28 mouse cellular contexts compared by ENCODE assay signal in the genomic region with DNA sequence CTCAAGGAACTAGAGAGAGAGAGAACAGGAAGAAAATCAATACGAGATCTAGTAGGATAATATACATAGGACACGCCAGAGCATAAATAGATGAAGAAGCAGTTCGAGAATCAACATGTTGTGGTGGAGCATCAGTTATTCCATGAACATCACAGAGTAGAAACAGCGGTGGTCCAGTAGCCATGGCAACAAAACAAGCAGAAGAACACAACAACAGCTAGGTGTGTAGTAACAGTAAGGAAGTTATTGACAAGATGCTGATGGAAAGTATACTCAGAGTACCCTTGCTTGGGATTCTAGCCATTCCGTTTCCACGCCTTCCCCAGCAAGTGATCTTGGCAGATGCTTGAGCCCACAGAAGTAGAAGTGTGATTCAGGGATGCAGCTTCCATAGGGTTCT.
A peak's percentile ranks its signal among the peaks of the same experiment; 100 is the strongest.
DNase-seq lines count a peak whose midpoint lies in the region; ATAC-seq and TF ChIP-seq lines count a peak whose summit lies in the region.
"Had no signal": no experiment of that assay in that cellular context is flagged by ENCODE, and none has a peak within 500 bp of the region (broad histone marks: within the 10 kb centered on the region; RNA-seq: fewer than 3 reads in every experiment).

No protein-coding gene starts in this region.

- no peaks in the 10 kb centered on the region for H3K36me3 ChIP-seq in spleen, adult 2 months (ENCODE audit: control insufficient read depth, insufficient read depth, low read length)
- H3K36me3 ChIP-seq in splenic B cell, adult 2 months (ENCODE audit: control insufficient read depth, insufficient read depth, low read length, poor library complexity, severe bottlenecking) = no peaks in the 10 kb centered on the region
- no peaks in the 10 kb centered on the region for H3K36me3 ChIP-seq in kidney, embryonic 15.5 days
- H3K36me3 ChIP-seq: embryonic facial prominence, embryonic 12.5 days; embryonic facial prominence, embryonic 15.5 days; G1E; hindbrain, embryonic 10.5 days; hindbrain, embryonic 13.5 days had no signal

- TF ChIP-seq POLR2A in spleen, adult 2 months (IDR thresholded peaks at IDR 0.05; ENCODE audit: low read depth, low read length) = no peak

- peak overlapping the region; percentile 47 for H3K27ac ChIP-seq in spleen, adult 2 months (ENCODE audit: insufficient read depth, low read length)
- no peak overlapping the region for H3K27ac ChIP-seq in kidney, embryonic 15.5 days
- H3K27ac ChIP-seq: embryonic facial prominence, embryonic 12.5 days; embryonic facial prominence, embryonic 15.5 days; gastrocnemius, adult 2 months; hindbrain, embryonic 10.5 days; hindbrain, embryonic 13.5 days had no signal

- H3K9ac ChIP-seq in kidney, embryonic 15.5 days = no peak overlapping the region
- H3K9ac ChIP-seq: embryonic facial prominence, embryonic 12.5 days; embryonic facial prominence, embryonic 15.5 days; hindbrain, embryonic 13.5 days had no signal

- no peak for ATAC-seq in kidney, embryonic 15.5 days (replicated peaks; ENCODE audit: low FRiP score)
- ATAC-seq: forebrain, embryonic 14.5 days; hindbrain, embryonic 16.5 days; inflammation-experienced regulatory T-cells, adult 6 months; intestine, postnatal 0 days; Patski had no signal

- 81% methylated on average over 6 of the region's 6 CpGs for WGBS in spleen, adult 2 months
- WGBS in kidney, embryonic 15.5 days = 95% methylated on average over 6 of the region's 6 CpGs

- peaks cover 35% of the 10 kb centered on the region for H3K4me1 ChIP-seq in spleen, adult 2 months (ENCODE audit: control insufficient read depth, insufficient read depth, insufficient read length)
- no peaks in the 10 kb centered on the region for H3K4me1 ChIP-seq in kidney, embryonic 15.5 days
- H3K4me1 ChIP-seq: embryonic facial prominence, embryonic 15.5 days had no signal

- H3K4me3 ChIP-seq in spleen, adult 2 months (ENCODE audit: extremely low read depth, insufficient read depth, insufficient read length) = no peak overlapping the region
- H3K4me3 ChIP-seq in kidney, embryonic 15.5 days (replicated peaks) = no peak overlapping the region
- H3K4me3 ChIP-seq: embryonic facial prominence, embryonic 12.5 days; embryonic facial prominence, embryonic 15.5 days; gastrocnemius, adult 2 months; hindbrain, embryonic 10.5 days; hindbrain, embryonic 13.5 days had no signal

- DNase-seq in spleen, adult 2 months (ENCODE audit: low read depth in 1 of 2, low spot score in 2 of 2) = no peak
- no peak for DNase-seq in spleen, postnatal 14 days (ENCODE audit: low spot score in 2 of 2)
- DNase-seq in CD8-positive naive resting alpha-beta T cell, adult 2 months (ENCODE audit: low read depth in 2 of 2, low spot score in 2 of 2) = peak; percentile 29 to 36
- DNase-seq in induced T-regulatory cell, adult 2 months (ENCODE audit: low read depth) = peak; percentile 68
- peak; percentile 62 for DNase-seq in splenic B cell, adult 2 months (ENCODE audit: low read depth, low spot score)
- DNase-seq in layer of hippocampus, postnatal 25 days (ENCODE audit: extremely low spot score in 1 of 2, low spot score in 1 of 2) = no peak
- DNase-seq in embryo, embryonic 10.5 days (ENCODE audit: low spot score) = no peak
- DNase-seq: adrenal gland, adult 2 months; adrenal gland, postnatal 14 days; cerebellum, adult 18-20 months; cerebellum, adult 9-10 months; cerebellum, postnatal 14 days; gastrocnemius, adult 2 months; gastrocnemius, postnatal 14 days; heart, adult 11 months; heart, postnatal 36 days had no signal

- H3K4me2 ChIP-seq in kidney, embryonic 15.5 days = no peak overlapping the region
- H3K4me2 ChIP-seq: embryonic facial prominence, embryonic 12.5 days; embryonic facial prominence, embryonic 15.5 days; heart, embryonic 11.5 days; hindbrain, embryonic 13.5 days had no signal

- H3K9me3 ChIP-seq in kidney, embryonic 15.5 days (replicated peaks) = no peaks in the 10 kb centered on the region
- H3K9me3 ChIP-seq: embryonic facial prominence, embryonic 12.5 days; embryonic facial prominence, embryonic 15.5 days; G1E; hindbrain, embryonic 13.5 days had no signal

- TF ChIP-seq CTCF in spleen, adult 2 months (IDR thresholded peaks at IDR 0.05; ENCODE audit: extremely low read depth, insufficient read depth, insufficient read length, insufficient replicate concordance) = no peak

- no peaks in the 10 kb centered on the region for H3K27me3 ChIP-seq in spleen, adult 2 months (ENCODE audit: control insufficient read depth, insufficient read depth, low read length)
- H3K27me3 ChIP-seq in splenic B cell, adult 2 months (ENCODE audit: control insufficient read depth, insufficient read depth, low read length, poor library complexity, severe bottlenecking) = no peaks in the 10 kb centered on the region
- H3K27me3 ChIP-seq in kidney, embryonic 15.5 days = no peaks in the 10 kb centered on the region
- H3K27me3 ChIP-seq: embryonic facial prominence, embryonic 12.5 days; embryonic facial prominence, embryonic 15.5 days; Patski had no signal

Comparison
In these comparisons a context has a peak if more than half of its experiments do, and no peak if none do; other contexts are left out.
1. DNase-seq: peak in CD8-positive naive resting alpha-beta T cell, adult 2 months (2 of 2), induced T-regulatory cell, adult 2 months (single experiment) and splenic B cell, adult 2 months (single experiment); none in spleen, adult 2 months (0 of 2), spleen, postnatal 14 days (0 of 2), layer of hippocampus, postnatal 25 days (0 of 2) and embryo, embryonic 10.5 days (single experiment).